Mouse (Mus musculus) G1E (cell line): Measurements from ENCODE around the gene Rhbdf2. TPM values are rescaled to one million over a fixed set of nuclear protein-coding genes. Genes with fewer than 3 reads are reported as not detected.

Experiments
- ATAC-seq: 2 replicates; pipeline ENCODE4 v1.8.0; 2016; ENCODE audit warnings: mild to moderate bottlenecking; ENCODE audit not compliant: insufficient number of reproducible peaks, poor library complexity, low FRiP score, severe bottlenecking; ENCODE audit errors: extremely low read depth
- DNase-seq: peaks from one replicate; pipeline ENCODE4 v3.0.0; 2012; ENCODE audit warnings: low spot score
- H3K27me3 ChIP-seq: 2 replicates; pipeline ENCODE4 v1.6.1; 2012; ENCODE audit warnings: mild to moderate bottlenecking, low read length, inconsistent platforms; ENCODE audit not compliant: insufficient read depth
- H3K36me3 ChIP-seq: replicated peaks from 2 replicates; pipeline ENCODE3; 2012; ENCODE audit warnings: mild to moderate bottlenecking, inconsistent platforms
- H3K4me1 ChIP-seq: 2 replicates; pipeline ENCODE4 v1.6.1; 2012; ENCODE audit warnings: low read depth, low read length, inconsistent platforms, mixed read lengths; ENCODE audit not compliant: insufficient read depth
- H3K4me3 ChIP-seq: 2 replicates; pipeline ENCODE4 v1.5.1; 2012; ENCODE audit warnings: low read depth, mild to moderate bottlenecking, inconsistent platforms, low read length, moderate library complexity, mixed read lengths
- H3K9me3 ChIP-seq: replicated peaks from 2 replicates; pipeline ENCODE4 v1.6.1; 2012; ENCODE audit warnings: inconsistent platforms
- CTCF ChIP-seq: IDR thresholded peaks from 2 replicates; pipeline ENCODE4 v1.5.1; 2012; ENCODE audit warnings: low read depth, low read length, inconsistent platforms, mixed read lengths
- GATA1 ChIP-seq: IDR thresholded peaks from 2 replicates; pipeline ENCODE4 v1.6.1; 2012; ENCODE audit warnings: borderline replicate concordance, low read length, inconsistent platforms, mixed read lengths
- GATA2 ChIP-seq: IDR thresholded peaks from 2 replicates; pipeline ENCODE4 v1.6.1; 2012; ENCODE audit warnings: low read depth, low read length, inconsistent platforms, borderline replicate concordance
- POLR2AphosphoS5 ChIP-seq: IDR thresholded peaks from 2 replicates; pipeline ENCODE4 v1.6.1; 2012; ENCODE audit warnings: low read depth, low read length, inconsistent platforms; ENCODE audit not compliant: insufficient replicate concordance
- TAL1 ChIP-seq: conservative IDR thresholded peaks from 2 replicates; pipeline ENCODE4 v1.6.1; 2012; ENCODE audit warnings: low read depth, low read length, inconsistent platforms, mixed read lengths
- polyA plus RNA-seq: library from polyadenylated mRNA; stranded (reverse); fragments of >175 nt; gene quantifications from 2 replicates; pipeline ENCODE4 v1.2.3, GENCODE M21; 2012
- total RNA-seq, 2 experiments: library from RNA; stranded (forward) in 1 of 2; stranded (reverse) in 1 of 2; fragments of 200-1000 nt in 1 of 2; fragments of >200 nt in 1 of 2; fragmentation: Nextera tagmentation in 1 of 2; gene quantifications; 2 replicates each; pipeline ENCODE4 v1.2.3; 2014 to 2017

Rhbdf2 gene
- total and polyA plus RNA-seq, 3 experiments: 1.9 to 5.6 (median 4.2) TPM

DNA sequence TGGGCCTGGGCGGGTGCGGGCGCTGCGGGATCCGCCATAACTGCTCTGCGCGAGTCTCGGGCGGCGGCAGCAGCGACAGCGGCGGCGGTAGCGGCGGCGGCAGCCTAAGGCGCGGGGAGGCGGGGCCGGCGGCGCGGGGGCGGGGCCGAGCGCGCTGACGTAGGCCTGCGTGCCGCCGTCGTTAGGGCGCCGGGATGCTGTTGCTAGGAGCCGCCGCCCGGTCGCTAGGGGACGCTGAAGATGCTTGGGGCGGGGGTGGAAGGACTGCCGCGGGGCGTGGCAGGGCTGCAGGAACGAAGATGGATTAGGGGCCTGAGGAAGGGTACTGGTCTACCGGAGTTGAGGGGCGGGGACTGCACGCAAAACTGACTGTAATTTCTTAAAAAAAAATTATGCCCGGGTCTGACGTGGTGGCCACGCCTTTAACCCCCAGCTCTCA is 45.4 kb downstream of the Rhbdf2 start, which contains the start of gene Ube2o:
Gene Ube2o, minus strand, starts transcription at position 72 of the 439 bp plus-strand sequence.
- ATAC-seq (peak; percentile 66), DNase-seq (peak; percentile 66)
- Histone ChIP-seq H3K9me3 (no peaks in the 10 kb centered on the region), H3K27me3 (peaks cover 24% of the 10 kb centered on the region), H3K36me3 (peaks cover 18% of the 10 kb centered on the region), H3K4me3 (peak within 1 kb of the TSS; percentile 96), H3K4me1 (peaks cover 36% of the 10 kb centered on the region)
- TF ChIP-seq GATA1: no peak
- no peak for TF ChIP-seq CTCF
- TF ChIP-seq TAL1: no peak
- TF ChIP-seq GATA2: no peak
- no peak for TF ChIP-seq POLR2AphosphoS5

DNA sequence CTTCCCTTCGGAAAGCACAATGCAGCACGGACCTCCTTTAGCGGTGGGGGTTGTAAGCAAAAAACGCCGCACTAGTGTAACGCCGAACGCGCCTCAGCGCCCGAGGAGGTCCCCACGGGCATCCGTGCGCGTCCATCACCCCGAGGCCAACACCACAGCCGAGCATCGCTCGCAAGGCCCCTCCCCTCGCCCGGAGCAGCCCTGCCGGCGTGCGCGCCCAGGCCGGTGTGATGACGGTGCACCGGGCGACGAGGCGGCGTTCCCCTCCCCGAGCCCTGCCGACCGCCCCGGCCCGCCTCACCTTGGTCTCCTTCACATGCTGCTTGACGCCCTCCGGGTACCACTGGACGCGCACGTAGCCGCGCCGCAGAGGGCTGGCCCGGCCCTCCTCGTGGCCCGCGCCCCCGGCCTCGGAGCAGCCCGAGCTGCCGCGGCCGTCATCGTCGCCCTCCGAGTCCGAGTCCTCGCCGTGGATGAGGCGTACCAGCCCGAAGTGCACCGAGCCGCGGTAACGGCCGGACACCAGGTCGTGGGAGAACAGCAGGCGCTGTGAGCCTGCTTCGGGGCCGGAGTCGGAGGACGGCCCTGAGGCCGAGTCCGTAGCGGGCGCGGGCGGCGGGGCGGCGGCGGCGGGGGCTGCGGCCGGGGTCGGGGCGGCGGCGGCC is 46.0 kb downstream of the Rhbdf2 start:
- Histone ChIP-seq H3K27me3 (peaks cover 19% of the 10 kb centered on the region), H3K4me1 (peaks cover 41% of the 10 kb centered on the region), H3K9me3 (no peaks in the 10 kb centered on the region), H3K4me3 (peak overlapping the region; percentile 96), H3K36me3 (peaks cover 24% of the 10 kb centered on the region)
- TF ChIP-seq CTCF (no peak), POLR2AphosphoS5 (no peak), TAL1 (no peak), GATA1 (no peak), GATA2 (no peak)
- no peak for ATAC-seq
- DNase-seq: peak; percentile 58

DNA sequence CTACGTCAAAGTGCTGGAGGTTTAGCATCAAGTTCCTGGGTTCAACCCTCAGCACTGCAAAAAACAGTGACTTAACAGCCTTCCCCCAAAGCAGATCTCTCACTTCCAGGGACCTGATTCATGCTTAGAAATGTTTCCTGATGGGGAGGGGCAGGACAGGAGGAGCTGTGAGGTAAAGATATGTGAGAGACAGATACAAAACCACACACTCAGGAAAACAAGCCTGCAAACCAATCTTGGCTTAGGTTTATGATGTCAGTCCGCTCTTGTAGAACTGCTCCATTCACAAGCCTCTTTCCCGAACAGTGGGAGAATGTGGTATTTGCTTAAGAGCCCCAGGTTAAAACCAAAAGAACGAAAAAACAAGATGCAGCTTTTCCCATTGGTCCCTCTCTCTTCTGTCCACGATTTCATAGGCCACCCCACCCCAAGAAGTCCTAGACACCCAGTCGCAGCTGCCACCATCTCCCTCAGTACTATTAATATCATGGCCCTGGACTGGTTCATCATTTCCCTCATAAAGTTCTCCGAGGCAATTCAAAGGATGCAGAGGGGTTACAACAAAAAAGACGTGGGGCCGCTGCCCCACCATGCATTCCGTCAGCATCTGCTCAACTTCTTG is 46.7 kb downstream of the Rhbdf2 start:
- Histone ChIP-seq H3K9me3 (no peaks in the 10 kb centered on the region), H3K4me3 (peak overlapping the region; percentile 96), H3K36me3 (peaks cover 28% of the 10 kb centered on the region), H3K27me3 (peaks cover 13% of the 10 kb centered on the region), H3K4me1 (peaks cover 48% of the 10 kb centered on the region)
- ATAC-seq: peak; percentile 28; the same call in 1 of the 2 replicates
- peak; percentile 46 for DNase-seq
- no peak for TF ChIP-seq GATA1
- TF ChIP-seq POLR2AphosphoS5: no peak
- no peak for TF ChIP-seq GATA2
- TF ChIP-seq TAL1: no peak
- TF ChIP-seq CTCF: no peak

DNA sequence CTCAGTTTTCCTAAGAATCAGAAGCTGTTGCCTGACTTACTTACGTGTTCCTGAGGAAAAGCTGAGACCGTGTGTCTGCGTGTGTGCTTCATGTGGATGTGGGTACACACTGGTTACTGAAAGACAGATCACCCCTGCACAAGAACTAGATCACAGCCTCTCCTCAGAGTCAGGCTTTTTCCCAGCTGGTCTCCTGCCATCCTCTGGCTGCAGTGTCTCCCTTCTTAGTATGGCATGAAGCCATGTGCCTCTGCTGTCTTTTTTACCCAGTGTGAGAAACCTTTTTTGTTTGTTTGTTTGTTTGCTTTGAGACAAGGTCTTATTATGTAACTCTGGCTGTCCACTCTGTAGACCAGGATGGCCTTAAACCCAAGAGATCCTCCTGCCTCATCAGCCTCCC is 47.5 kb downstream of the Rhbdf2 start:
- H3K4me1 ChIP-seq: peaks cover 56% of the 10 kb centered on the region
- no peak for DNase-seq

DNA sequence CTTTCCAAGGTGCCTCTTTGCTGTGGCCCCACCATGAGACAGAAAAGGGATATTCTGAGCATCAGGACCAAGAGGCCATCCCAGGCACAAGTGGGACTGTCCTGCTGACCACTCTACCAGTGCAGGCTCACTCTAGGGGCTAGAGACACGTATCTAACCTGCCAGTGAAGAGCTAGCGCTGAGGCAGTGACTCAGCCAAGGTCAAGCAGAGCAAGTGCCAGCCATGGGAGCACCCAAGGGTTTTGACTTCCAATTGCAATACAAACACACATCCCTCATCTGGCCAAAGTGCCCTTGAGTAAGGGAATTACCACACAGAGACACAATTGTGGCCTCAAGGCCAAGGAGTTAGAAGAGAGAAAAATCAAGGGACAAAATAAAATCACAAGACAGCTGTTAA is 51.4 kb downstream of the Rhbdf2 start:
- DNase-seq (no peak), ATAC-seq (no peak)
- Histone ChIP-seq H3K36me3 (peaks cover 41% of the 10 kb centered on the region), H3K4me3 (no peak overlapping the region), H3K4me1 (peaks cover 85% of the 10 kb centered on the region), H3K9me3 (no peaks in the 10 kb centered on the region), H3K27me3 (no peaks in the 10 kb centered on the region)
- no peak for TF ChIP-seq GATA2

More for the DNA sequence above, 47.5 kb downstream of the Rhbdf2 start:
- peaks cover 29% of the 10 kb centered on the region for H3K36me3 ChIP-seq
- H3K9me3 ChIP-seq: no peaks in the 10 kb centered on the region
- ATAC-seq: no peak
- TF ChIP-seq GATA2: no peak
- H3K27me3 ChIP-seq: peaks cover 9% of the 10 kb centered on the region
- no peak overlapping the region for H3K4me3 ChIP-seq

DNA sequence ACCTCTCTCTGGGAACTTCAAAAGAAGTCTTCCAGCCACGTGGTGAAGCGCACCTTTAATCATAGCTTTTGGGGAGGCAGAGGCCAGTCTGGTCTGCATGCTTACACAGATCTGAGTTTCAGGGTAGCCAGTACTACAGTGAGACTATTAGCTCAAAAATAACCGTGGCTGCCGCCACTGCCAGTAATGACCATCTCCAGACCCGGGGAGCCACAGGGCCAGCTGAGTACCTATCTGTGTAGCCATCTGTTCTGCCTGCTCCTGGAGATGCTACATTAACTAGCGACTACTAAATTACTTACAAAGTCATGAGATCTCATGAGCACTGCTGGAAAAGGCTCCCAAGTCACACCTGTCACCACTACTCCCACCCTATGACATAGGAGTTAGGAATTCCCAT is 51.8 kb downstream of the Rhbdf2 start:
- no peak for ATAC-seq
- no peaks in the 10 kb centered on the region for H3K27me3 ChIP-seq
- no peak for TF ChIP-seq GATA1
- no peak for TF ChIP-seq CTCF
- TF ChIP-seq GATA2: no peak
- TF ChIP-seq POLR2AphosphoS5: no peak
- no peak for TF ChIP-seq TAL1
- no peak overlapping the region for H3K4me3 ChIP-seq
- H3K4me1 ChIP-seq: peaks cover 85% of the 10 kb centered on the region
- no peaks in the 10 kb centered on the region for H3K9me3 ChIP-seq
- peaks cover 41% of the 10 kb centered on the region for H3K36me3 ChIP-seq
- DNase-seq: no peak

DNA sequence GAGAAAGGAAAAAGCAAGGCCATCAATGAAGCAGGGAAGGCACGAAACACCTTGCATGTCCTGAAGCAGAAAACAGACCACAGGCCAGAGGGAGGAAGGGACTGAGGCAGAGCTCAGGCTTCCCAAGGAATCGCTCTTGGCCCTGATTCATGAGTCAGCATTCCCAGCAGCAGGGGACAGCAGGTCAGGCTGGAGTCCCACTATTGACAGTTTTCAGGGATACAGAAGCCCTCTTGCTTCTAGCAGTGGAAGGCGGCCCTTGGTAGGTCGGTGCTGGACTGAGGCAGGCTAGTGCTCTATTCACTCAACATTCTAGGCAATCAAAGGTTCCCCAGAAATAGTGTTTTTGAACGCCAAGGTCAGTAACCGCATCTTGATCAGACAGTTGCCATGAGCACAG is 52.3 kb downstream of the Rhbdf2 start:
- TF ChIP-seq TAL1 (no peak), GATA2 (no peak), GATA1 (no peak), CTCF (no peak), POLR2AphosphoS5 (no peak)
- Histone ChIP-seq H3K36me3 (peaks cover 41% of the 10 kb centered on the region), H3K9me3 (no peaks in the 10 kb centered on the region), H3K4me3 (no peak overlapping the region), H3K4me1 (peaks cover 85% of the 10 kb centered on the region), H3K27me3 (no peaks in the 10 kb centered on the region)
- no peak for DNase-seq
- no peak for ATAC-seq
